Mouse (Mus musculus) left cerebral cortex, postnatal 14 days (tissue): Measurements from ENCODE around the gene Prss38. TPM values are rescaled to one million over a fixed set of nuclear protein-coding genes. Genes with fewer than 3 reads are reported as not detected.

Experiments used
- DNase-seq, 2 experiments: peaks; one replicate each; pipeline ENCODE4 v3.0.0; 2021 to 2022; ENCODE audit warnings: low spot score in 2 of 2, mixed read lengths in 1 of 2
- intact Hi-C: fragments of 180-260 bp; cut with DNase I; formaldehyde crosslinking; loops from one replicate; pipeline ENCODE4 v1.15.1; 2025
- microRNA-seq, 2 experiments: library from miRNA; unstranded; fragments of <30 nt; microRNA quantifications; one replicate each; pipeline ENCODE4 v1.2.0; 2022
- total RNA-seq, 2 experiments: library from RNA; stranded (reverse); gene quantifications; 2 replicates each; pipeline ENCODE4 v1.2.3; 2021

Prss38 gene
- total RNA-seq, 2 experiments from 2014 or later, result not detected

- no peak for DNase-seq
- intact Hi-C loops, result no loop called here
Measured at GRCm38 (mm10) chr11:59331167-59331869, 44.1 kb downstream of the Prss38 start.

GRCm38 (mm10) chr11:59330560-59330959 lies 44.9 kb downstream of the Prss38 start:
- intact Hi-C loops, result no loop called here
- peak in 1 of 2 experiments; percentile 69 for DNase-seq

- intact Hi-C loops, result no loop called here
- DNase-seq, result no peak
Measured at GRCm38 (mm10) chr11:59329616-59330015, 45.8 kb downstream of the Prss38 start.

- no peak for DNase-seq
- intact Hi-C loops, result no loop called here
Measured at GRCm38 (mm10) chr11:59327625-59328024, 47.8 kb downstream of the Prss38 start.

GRCm38 (mm10) chr11:59324777-59325176 lies 50.7 kb downstream of the Prss38 start:
- intact Hi-C loops, result no loop called here

GRCm38 (mm10) chr11:59322988-59323387 lies 52.5 kb downstream of the Prss38 start:
- intact Hi-C loops, result no loop called here
- DNase-seq, result no peak

More at GRCm38 (mm10) chr11:59324777-59325176, 50.7 kb downstream of the Prss38 start:
- DNase-seq, result no peak

Small RNA genes lying within 50 kb of the gene (microRNA-seq; reads per million reads assigned to microRNA genes)
- gene Gm24756, result 0 reads per million in 2 experiments

Other genes with a start within 250 kb of the Prss38 start
- gene Obscn, start 239.3 kb downstream of the Prss38 start, total RNA-seq, result 1 to 10 TPM; 1.5 to 1.9 TPM
- 10 to 100 TPM in 1 of 2 experiments, 1 to 10 TPM in 1; 9.8 to 10.0 TPM for gene Iba57, start 211.9 kb downstream of the Prss38 start, total RNA-seq
- 10 to 100 TPM in 1 of 2 experiments, 1 to 10 TPM in 1; 7.9 to 14.2 TPM for gene Gjc2, start 192.4 kb downstream of the Prss38 start, total RNA-seq
- gene Guk1, start 183.4 kb downstream of the Prss38 start, total RNA-seq, result 100 to 1,000 TPM; 113 to 118 TPM
- gene Mrpl55, start 173.2 kb downstream of the Prss38 start, total RNA-seq, result 10 to 100 TPM; 38.5 to 39.9 TPM
- gene 2310033P09Rik, start 167.3 kb downstream of the Prss38 start, total RNA-seq, result 10 to 100 TPM; 18.3 to 19.2 TPM
- 100 to 1,000 TPM; 417 to 455 TPM for gene Arf1, start 147.4 kb downstream of the Prss38 start, total RNA-seq
- gene Wnt3a, start 84.9 kb downstream of the Prss38 start, total RNA-seq, result not detected
- 10 to 100 TPM; 17.1 to 19.9 TPM for gene Wnt9a, start 68.7 kb downstream of the Prss38 start, total RNA-seq
- gene Jmjd4, start 74.4 kb upstream of the Prss38 start, total RNA-seq, result 10 to 100 TPM; 30.7 to 32.7 TPM
- gene Snap47, start 75.5 kb upstream of the Prss38 start, total RNA-seq, result 100 to 1,000 TPM; 388 to 398 TPM
- gene Zfp867, start 96.8 kb upstream of the Prss38 start, total RNA-seq, result 1 to 10 TPM; 3.7 to 3.9 TPM
- 10 to 100 TPM; 12.5 to 14.0 TPM for gene Zkscan17, start 151.1 kb upstream of the Prss38 start, total RNA-seq
- 1 to 10 TPM in 1 of 2 experiments, under 1 TPM in 1; 0.80 to 1.1 TPM for gene Nlrp3, start 165.9 kb upstream of the Prss38 start, total RNA-seq
- not detected for gene Olfr222, start 200.6 kb upstream of the Prss38 start, total RNA-seq
- gene Olfr223, start 217.6 kb upstream of the Prss38 start, total RNA-seq, result not detected